Mouse (Mus musculus) neural tube, embryonic 15.5 days (tissue): ENCODE results near the gene Tshz3. TPM values are rescaled to one million over a fixed set of nuclear protein-coding genes. Genes with fewer than 3 reads are reported as not detected.

Experiments
- ATAC-seq: fragments of 200-750 bp; cut with Nextera tagmentation; 2 replicates; pipeline ENCODE4 v1.8.0; 2017; ENCODE audit warnings: mild to moderate bottlenecking, moderate TSS enrichment, moderate library complexity; ENCODE audit not compliant: low FRiP score
- H3K27ac ChIP-seq: fragments of 300-500 bp; sonication (generic); replicated peaks from 2 replicates; pipeline ENCODE4 v1.5.1; 2015; ENCODE audit warnings: mild to moderate bottlenecking, inconsistent platforms
- H3K27me3 ChIP-seq: fragments of 300-500 bp; sonication (generic); replicated peaks from 2 replicates; pipeline ENCODE4 v1.6.1; 2015; ENCODE audit warnings: inconsistent platforms
- H3K36me3 ChIP-seq: fragments of 300-500 bp; sonication (generic); 2 replicates; pipeline ENCODE4 v1.6.1; 2015; ENCODE audit warnings: inconsistent platforms
- H3K4me1 ChIP-seq: fragments of 300-500 bp; sonication (generic); 2 replicates; pipeline ENCODE4 v1.6.1; 2015; ENCODE audit warnings: inconsistent platforms
- H3K4me2 ChIP-seq: fragments of 300-500 bp; sonication (generic); 2 replicates; pipeline ENCODE4 v1.6.1; 2015; ENCODE audit warnings: inconsistent platforms, mild to moderate bottlenecking, moderate library complexity
- H3K4me3 ChIP-seq: fragments of 300-500 bp; sonication (generic); replicated peaks from 2 replicates; pipeline ENCODE4 v1.5.1; 2015; ENCODE audit warnings: mild to moderate bottlenecking, inconsistent platforms
- H3K9ac ChIP-seq: fragments of 300-500 bp; sonication (generic); replicated peaks from 2 replicates; pipeline ENCODE4 v1.6.1; 2015; ENCODE audit warnings: mild to moderate bottlenecking, inconsistent platforms
- H3K9me3 ChIP-seq: fragments of 300-500 bp; sonication (generic); replicated peaks from 2 replicates; pipeline ENCODE4 v1.6.1; 2016; ENCODE audit warnings: inconsistent platforms
- WGBS: fragments of 180-500 bp; shearing (Covaris S2); methylation state at CpG from one replicate; pipeline ENCODE4 v1.1.7; 2015; ENCODE audit warnings: mixed read lengths; 5-methylcytosine and 5-hydroxymethylcytosine counted together
- polyA plus RNA-seq: library from polyadenylated mRNA; unstranded; fragments of >200 nt; fragmentation: Nextera tagmentation; extraction: Ambion mirVana; gene quantifications from 2 replicates; pipeline ENCODE4 v1.2.1, GENCODE M21; 2015

Gene Tshz3
- 56.8 and 62.7 TPM in 2 replicates for polyA plus RNA-seq

- ATAC-seq: peak; percentile 84
- Histone ChIP-seq H3K36me3 (no peaks in the 10 kb centered on the region), H3K4me3 (peak within 1 kb of the TSS; percentile 85), H3K4me1 (peaks cover 58% of the 10 kb centered on the region), H3K4me2 (peak within 1 kb of the TSS; percentile 96), H3K27me3 (peaks cover 8% of the 10 kb centered on the region; the same call in 1 of the 2 replicates), H3K9ac (peak within 1 kb of the TSS; percentile 84), H3K27ac (peak within 1 kb of the TSS; percentile 96), H3K9me3 (no peaks in the 10 kb centered on the region)
- under 1% methylated on average over 38 of the region's 88 CpGs for WGBS
Measured at GRCm38 (mm10) chr7:36697856-36698588, at the start of gene Tshz3. Tshz3 (plus strand) TSS chr7:36698118.

- no peaks in the 10 kb centered on the region for H3K36me3 ChIP-seq
- no peak overlapping the region for H3K9ac ChIP-seq
- no peaks in the 10 kb centered on the region for H3K4me1 ChIP-seq
- no peak for ATAC-seq
- H3K4me2 ChIP-seq: no peak overlapping the region
- no peaks in the 10 kb centered on the region for H3K27me3 ChIP-seq
- H3K4me3 ChIP-seq: no peak overlapping the region
- H3K27ac ChIP-seq: no peak overlapping the region
- 89% methylated on average over 4 of the region's 4 CpGs for WGBS
- no peaks in the 10 kb centered on the region for H3K9me3 ChIP-seq
Measured at GRCm38 (mm10) chr7:36655931-36656330, 42.0 kb upstream of the Tshz3 start.

GRCm38 (mm10) chr7:36656401-36656800, 41.5 kb upstream of the Tshz3 start:
- H3K4me2 ChIP-seq: no peak overlapping the region
- no peaks in the 10 kb centered on the region for H3K36me3 ChIP-seq
- H3K27me3 ChIP-seq: no peaks in the 10 kb centered on the region
- H3K9ac ChIP-seq: no peak overlapping the region
- no peak overlapping the region for H3K27ac ChIP-seq
- no peaks in the 10 kb centered on the region for H3K4me1 ChIP-seq
- H3K9me3 ChIP-seq: no peaks in the 10 kb centered on the region
- H3K4me3 ChIP-seq: no peak overlapping the region
- ATAC-seq: no peak

DNA sequence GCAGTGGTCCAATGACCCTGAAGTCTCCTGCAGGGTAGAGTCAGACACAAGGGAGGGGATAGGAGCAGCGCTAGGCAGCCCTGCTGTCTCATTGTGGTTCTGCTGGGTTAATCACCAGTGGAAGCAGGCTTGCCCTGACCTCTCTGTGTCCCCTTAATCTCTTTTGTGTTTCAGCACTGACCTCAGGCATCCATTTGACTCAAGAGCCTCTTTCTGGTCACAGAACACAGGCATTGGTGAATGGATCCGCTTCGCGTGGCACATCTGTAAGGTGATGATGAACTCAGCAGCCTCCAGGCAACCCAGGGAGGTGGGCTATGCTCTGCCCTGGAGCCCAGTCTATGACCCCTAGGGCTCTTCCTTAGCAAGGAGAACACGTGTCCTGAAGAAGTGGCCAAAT, 39.6 kb upstream of the Tshz3 start:
- Histone ChIP-seq H3K4me1 (0 out of 2 replicates have a peak, but pooled peaks cover 3% of the 10 kb centered on the region), H3K36me3 (no peaks in the 10 kb centered on the region), H3K9me3 (no peaks in the 10 kb centered on the region), H3K4me2 (no peak overlapping the region), H3K4me3 (no peak overlapping the region), H3K9ac (no peak overlapping the region), H3K27me3 (no peaks in the 10 kb centered on the region), H3K27ac (no peak overlapping the region)
- no peak for ATAC-seq
- 26% methylated on average over 5 of the region's 5 CpGs for WGBS

GRCm38 (mm10) chr7:36659265-36659664, 38.7 kb upstream of the Tshz3 start:
- 94% methylated on average over 7 of the region's 7 CpGs for WGBS
- Histone ChIP-seq H3K4me2 (no peak overlapping the region), H3K9ac (no peak overlapping the region), H3K9me3 (no peaks in the 10 kb centered on the region), H3K4me3 (no peak overlapping the region), H3K36me3 (no peaks in the 10 kb centered on the region), H3K27ac (no peak overlapping the region), H3K4me1 (0 out of 2 replicates have a peak, but pooled peaks cover 3% of the 10 kb centered on the region), H3K27me3 (no peaks in the 10 kb centered on the region)
- ATAC-seq: no peak

- Histone ChIP-seq H3K36me3 (no peaks in the 10 kb centered on the region), H3K9me3 (no peaks in the 10 kb centered on the region), H3K9ac (no peak overlapping the region), H3K4me1 (0 out of 2 replicates have a peak, but pooled peaks cover 3% of the 10 kb centered on the region), H3K4me2 (no peak overlapping the region), H3K27me3 (no peaks in the 10 kb centered on the region), H3K27ac (no peak overlapping the region), H3K4me3 (no peak overlapping the region)
- 77% methylated on average over 9 of the region's 9 CpGs for WGBS
- no peak for ATAC-seq
Measured at GRCm38 (mm10) chr7:36660654-36661053, 37.3 kb upstream of the Tshz3 start.

DNA sequence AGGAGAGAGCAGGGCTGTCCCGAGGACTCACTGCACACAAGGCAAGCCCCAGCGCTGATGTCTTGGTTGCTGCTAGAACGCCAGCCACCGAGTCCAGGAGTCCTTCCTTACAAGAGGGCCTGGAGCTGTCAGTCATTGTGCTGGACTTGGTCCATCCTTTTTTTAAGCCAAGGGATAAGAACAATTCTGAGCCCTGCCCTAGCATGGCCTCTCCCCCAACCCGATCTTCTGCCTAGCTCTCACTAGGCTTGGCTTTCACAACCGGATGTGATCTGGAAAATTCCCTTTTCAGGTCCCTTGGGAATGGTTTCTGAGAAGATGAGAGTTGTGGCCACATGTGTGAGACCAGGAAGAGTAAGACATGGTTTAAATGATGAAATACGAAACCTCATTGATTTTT, 34.5 kb upstream of the Tshz3 start:
- H3K4me2 ChIP-seq: no peak overlapping the region
- 0 out of 2 replicates have a peak, but pooled peaks cover 3% of the 10 kb centered on the region for H3K4me1 ChIP-seq
- H3K27ac ChIP-seq: no peak overlapping the region
- ATAC-seq: no peak
- no peak overlapping the region for H3K9ac ChIP-seq
- H3K4me3 ChIP-seq: no peak overlapping the region
- WGBS: 90% methylated on average over 7 of the region's 7 CpGs
- H3K36me3 ChIP-seq: no peaks in the 10 kb centered on the region
- no peaks in the 10 kb centered on the region for H3K27me3 ChIP-seq
- no peaks in the 10 kb centered on the region for H3K9me3 ChIP-seq

DNA sequence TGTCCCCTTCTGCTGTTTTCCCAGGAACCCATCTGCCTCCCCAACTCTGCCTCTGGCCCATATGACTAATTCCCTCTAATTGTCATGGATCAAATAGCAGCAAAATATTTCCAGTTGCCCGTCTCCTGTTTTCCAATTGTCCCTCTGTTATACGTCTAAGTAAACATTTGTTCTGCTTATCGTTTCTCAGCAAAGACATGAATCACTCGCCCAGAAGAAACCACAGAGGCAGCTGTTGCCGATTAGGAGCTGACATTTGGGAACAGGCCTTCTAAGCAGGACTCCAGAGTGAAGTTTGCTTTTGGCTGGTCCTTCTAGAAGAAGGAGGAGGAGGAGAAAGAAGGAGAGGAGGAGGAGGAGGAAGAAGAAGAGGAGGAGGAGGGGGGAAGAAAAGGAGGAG, 30.2 kb upstream of the Tshz3 start:
- ATAC-seq: no peak
- no peaks in the 10 kb centered on the region for H3K27me3 ChIP-seq
- no peaks in the 10 kb centered on the region for H3K36me3 ChIP-seq
- no peak overlapping the region for H3K4me3 ChIP-seq
- no peak overlapping the region for H3K27ac ChIP-seq
- H3K9ac ChIP-seq: no peak overlapping the region
- H3K4me2 ChIP-seq: no peak overlapping the region
- H3K9me3 ChIP-seq: no peaks in the 10 kb centered on the region
- H3K4me1 ChIP-seq: no peaks in the 10 kb centered on the region
- 60% methylated on average over 5 of the region's 5 CpGs for WGBS

DNA sequence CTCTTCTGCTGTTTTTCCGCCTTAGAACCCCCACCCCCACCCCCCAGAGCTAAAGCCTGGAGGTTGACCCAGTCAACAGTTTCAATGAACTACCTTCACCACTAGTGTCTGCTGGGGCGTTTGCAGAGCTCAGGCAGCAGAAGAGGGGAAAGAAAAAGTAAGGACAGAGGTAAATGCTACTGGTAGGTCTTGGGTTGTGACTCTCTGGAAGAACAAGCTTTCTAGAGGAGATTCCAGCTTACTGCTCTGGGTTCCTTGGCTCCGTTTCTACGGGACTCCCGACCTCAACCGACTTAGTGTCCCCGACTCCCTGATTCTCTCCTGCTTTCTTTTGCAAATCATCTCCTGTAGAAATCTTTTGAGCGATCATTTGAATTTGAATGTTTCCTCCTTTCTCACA, 19.9 kb upstream of the Tshz3 start:
- no peak overlapping the region for H3K9ac ChIP-seq
- WGBS: 24% methylated on average over 8 of the region's 8 CpGs
- no peaks in the 10 kb centered on the region for H3K36me3 ChIP-seq
- peaks cover 23% of the 10 kb centered on the region for H3K4me1 ChIP-seq
- no peak for ATAC-seq
- no peak overlapping the region for H3K4me3 ChIP-seq
- H3K4me2 ChIP-seq: no peak overlapping the region
- H3K9me3 ChIP-seq: no peaks in the 10 kb centered on the region
- no peak overlapping the region for H3K27ac ChIP-seq
- H3K27me3 ChIP-seq: no peaks in the 10 kb centered on the region

DNA sequence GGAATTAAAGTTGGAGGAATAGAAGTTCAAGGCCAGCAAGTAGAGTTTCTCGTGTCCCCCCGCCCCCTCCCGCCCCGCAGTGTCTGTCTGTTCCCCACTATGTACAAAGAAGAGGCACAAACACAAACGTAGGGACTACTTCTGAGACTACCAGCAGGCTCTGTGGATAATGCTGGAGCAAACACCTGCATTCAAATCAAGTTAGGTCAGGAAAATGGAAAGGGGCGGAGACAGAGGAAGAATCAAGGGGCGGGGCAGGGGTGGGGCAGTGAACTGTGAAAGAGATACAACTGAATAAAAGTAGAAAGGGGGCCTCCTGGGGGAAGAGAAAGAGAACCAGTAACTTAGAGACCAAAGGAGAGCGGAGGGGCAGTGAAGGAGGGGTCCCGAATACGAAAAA, 19.4 kb upstream of the Tshz3 start:
- peak overlapping the region; percentile 64 for H3K4me2 ChIP-seq

DNA sequence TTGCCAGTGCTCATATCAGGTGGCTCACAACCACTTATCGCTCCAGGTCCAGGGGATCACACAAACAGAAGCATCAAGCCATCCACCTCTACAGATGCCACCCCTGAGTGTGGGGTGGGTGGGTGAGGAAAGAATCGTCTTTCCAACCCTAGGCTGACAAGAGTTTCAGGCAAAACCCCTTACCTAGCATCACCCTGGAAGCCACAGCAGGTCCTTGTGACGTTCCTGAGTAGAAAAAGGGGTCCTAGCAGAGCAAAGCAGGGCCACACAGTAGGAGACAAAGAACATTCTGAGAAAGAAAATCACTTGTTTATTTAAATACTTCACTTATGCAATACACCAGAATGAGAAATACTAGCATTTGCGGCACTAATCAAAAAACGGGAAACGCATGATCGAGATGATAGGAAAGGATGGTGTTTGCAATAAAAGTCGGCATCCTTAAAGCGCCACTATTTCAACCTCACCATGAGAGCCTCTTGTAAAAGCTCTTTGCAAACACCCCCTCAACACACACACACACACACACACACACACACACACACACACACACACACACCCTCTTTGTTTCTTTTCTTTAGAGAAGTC, 18.8 kb upstream of the Tshz3 start:
- Histone ChIP-seq H3K4me1 (peaks cover 23% of the 10 kb centered on the region), H3K9me3 (no peaks in the 10 kb centered on the region), H3K36me3 (no peaks in the 10 kb centered on the region), H3K4me2 (peak overlapping the region; percentile 64), H3K27me3 (no peaks in the 10 kb centered on the region), H3K9ac (0 out of 2 replicates have a peak overlapping the region, but pooled peaks have one; percentile 26), H3K4me3 (peak overlapping the region; percentile 28; the same call in 1 of the 2 replicates), H3K27ac (no peak overlapping the region)
- WGBS: 2% methylated on average over 9 of the region's 9 CpGs
- ATAC-seq: no peak

More for the DNA sequence above, 19.4 kb upstream of the Tshz3 start:
- no peaks in the 10 kb centered on the region for H3K36me3 ChIP-seq
- no peak for ATAC-seq
- no peaks in the 10 kb centered on the region for H3K27me3 ChIP-seq
- H3K4me1 ChIP-seq: peaks cover 23% of the 10 kb centered on the region
- no peaks in the 10 kb centered on the region for H3K9me3 ChIP-seq
- WGBS: 5% methylated on average over 10 of the region's 10 CpGs
- no peak overlapping the region for H3K4me3 ChIP-seq
- H3K27ac ChIP-seq: no peak overlapping the region
- H3K9ac ChIP-seq: no peak overlapping the region

GRCm38 (mm10) chr7:36679866-36680458, 18.0 kb upstream of the Tshz3 start:
- 2% methylated on average over 15 of the region's 18 CpGs for WGBS
- peak overlapping the region; percentile 28 for H3K4me3 ChIP-seq
- peaks cover 23% of the 10 kb centered on the region for H3K4me1 ChIP-seq
- H3K27ac ChIP-seq: no peak overlapping the region
- no peaks in the 10 kb centered on the region for H3K9me3 ChIP-seq
- no peaks in the 10 kb centered on the region for H3K27me3 ChIP-seq
- no peaks in the 10 kb centered on the region for H3K36me3 ChIP-seq
- H3K9ac ChIP-seq: peak overlapping the region; percentile 26; the same call in 1 of the 2 replicates
- H3K4me2 ChIP-seq: peak overlapping the region; percentile 64
- ATAC-seq: peak; percentile 48; the same call in 1 of the 2 replicates
